Mouse (Mus musculus) liver, embryonic 14.5 days (tissue): ENCODE measurements around the gene Tbx6. TPM values are rescaled to one million over a fixed set of nuclear protein-coding genes. Genes with fewer than 3 reads are reported as not detected.
A peak's percentile ranks its signal among the peaks of the same experiment; 100 is the strongest.

Source experiments
- ATAC-seq: fragments of 200-750 bp; cut with Nextera tagmentation; 2 replicates; pipeline ENCODE4 v1.8.0; 2017; ENCODE audit warnings: moderate number of reproducible peaks, mild to moderate bottlenecking, moderate library complexity; ENCODE audit not compliant: insufficient read depth
- DNase-seq, 3 experiments: peaks; one replicate each; pipeline ENCODE4 v3.0.0-alpha.2; 2012 to 2013; ENCODE audit warnings: low read depth in 3 of 3, low spot score in 3 of 3
- H3K27ac ChIP-seq: fragments of 300-500 bp; sonication (generic); 2 replicates; pipeline ENCODE4 v1.5.1; 2014; ENCODE audit warnings: moderate library complexity, mild to moderate bottlenecking, control low read depth, inconsistent platforms
- H3K27me3 ChIP-seq: fragments of 300-500 bp; sonication (generic); 2 replicates; pipeline ENCODE4 v1.6.1; 2014; ENCODE audit warnings: mild to moderate bottlenecking, low read length, moderate library complexity; ENCODE audit not compliant: control insufficient read depth, insufficient read depth
- H3K36me3 ChIP-seq: fragments of 300-500 bp; sonication (generic); replicated peaks from 2 replicates; pipeline ENCODE4 v1.6.1; 2014; ENCODE audit warnings: low read depth; ENCODE audit not compliant: control insufficient read depth, insufficient read depth
- H3K4me1 ChIP-seq, 2 experiments: fragments of 200-500 bp in 1 of 2; fragments of 300-500 bp in 1 of 2; sonication (generic) in 1 of 2; replicated peaks; 2 replicates each; pipeline ENCODE4 v1.6.1; 2012 to 2014; ENCODE audit warnings: antibody characterized with exemption in 1 of 2, inconsistent platforms in 1 of 2, low read length in 1 of 2; ENCODE audit not compliant: control insufficient read depth in 2 of 2, insufficient read depth in 2 of 2
- H3K4me2 ChIP-seq: fragments of 300-500 bp; sonication (generic); 2 replicates; pipeline ENCODE4 v1.6.1; 2014; ENCODE audit warnings: low read depth, mild to moderate bottlenecking, control low read depth, moderate library complexity
- H3K4me3 ChIP-seq, 2 experiments: fragments of 200-500 bp in 1 of 2; fragments of 300-500 bp in 1 of 2; sonication (generic) in 1 of 2; 2 replicates each; pipeline ENCODE4 v1.5.1; 2012 to 2014; ENCODE audit warnings: low read depth in 2 of 2, low read length in 2 of 2, mild to moderate bottlenecking in 2 of 2, control low read depth in 1 of 2, inconsistent platforms in 1 of 2, moderate library complexity in 1 of 2; ENCODE audit not compliant: insufficient read depth in 1 of 2
- H3K9ac ChIP-seq: fragments of 300-500 bp; sonication (generic); replicated peaks from 2 replicates; pipeline ENCODE4 v1.6.1; 2014; ENCODE audit warnings: mild to moderate bottlenecking, control low read depth, moderate library complexity
- H3K9me3 ChIP-seq: fragments of 300-500 bp; sonication (generic); 2 replicates; pipeline ENCODE4 v1.6.1; 2016; ENCODE audit warnings: low read length, mixed read lengths; ENCODE audit not compliant: control insufficient read depth
- CTCF ChIP-seq: IDR thresholded peaks from 2 replicates; pipeline ENCODE4 v1.5.1; 2016; ENCODE audit warnings: antibody characterized with exemption, low read depth, control low read depth
- EP300 ChIP-seq: IDR thresholded peaks from 2 replicates; pipeline ENCODE4 v1.6.1; 2016; ENCODE audit warnings: antibody characterized with exemption, low read depth
- WGBS: fragments of 180-500 bp; shearing (Covaris S2); extraction: QIAGEN DNeasy Blood & Tissue Kit; methylation state at CpG from one replicate; pipeline ENCODE4 v1.1.7; 2014; ENCODE audit not compliant: insufficient replicate concordance; 5-methylcytosine and 5-hydroxymethylcytosine counted together
- polyA plus RNA-seq, 2 experiments: library from polyadenylated mRNA; depleted of rRNA in 1 of 2; stranded (reverse) in 1 of 2; unstranded in 1 of 2; fragments of >200 nt; fragmentation: Nextera tagmentation in 1 of 2; extraction: Ambion mirVana in 1 of 2; gene quantifications; 2 replicates each; pipeline versions ENCODE4 v1.2.1 to v1.2.3; 2012 to 2014

Tbx6 gene
- polyA plus RNA-seq, 2 experiments, result 0.43 to 1.3 TPM

DNA sequence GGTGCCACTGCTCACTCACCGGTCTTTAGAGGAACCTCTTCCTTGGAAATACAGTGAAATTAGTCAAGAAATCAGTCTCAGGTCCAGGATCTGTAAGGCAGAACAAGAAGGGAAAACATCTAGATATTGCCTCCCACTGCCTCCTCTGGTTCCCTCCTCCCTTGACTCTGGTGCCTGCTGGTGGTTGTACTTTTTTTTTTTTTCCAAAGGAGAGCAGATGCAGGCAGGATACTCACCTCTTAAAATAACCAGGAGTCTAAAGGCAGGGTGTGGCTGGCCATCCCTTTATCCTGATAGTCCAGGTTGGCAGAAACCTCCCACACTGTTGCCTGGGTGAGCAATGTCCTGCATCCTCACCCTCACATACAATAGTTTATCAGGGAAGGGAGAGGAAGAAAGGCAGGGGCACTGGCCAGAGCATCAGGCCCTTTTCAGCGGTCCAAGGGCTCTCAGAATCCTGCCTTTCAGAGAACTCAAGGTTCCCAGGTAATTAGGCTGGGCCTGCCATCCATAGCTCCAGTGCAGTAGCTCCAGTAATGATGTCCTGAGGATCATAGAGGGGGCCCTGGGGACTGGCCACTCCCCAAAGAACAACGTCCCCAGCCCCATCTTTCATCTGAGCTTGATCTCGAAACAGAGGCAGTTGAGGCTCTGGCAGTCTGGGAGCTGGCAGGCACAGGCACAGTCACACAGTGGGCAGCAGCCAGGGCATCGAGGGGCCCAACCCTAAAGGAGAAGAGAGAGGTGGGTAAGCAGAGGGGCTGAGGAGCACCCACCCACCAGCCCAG lies 19.2 kb downstream of the Tbx6 start:
- no peak for DNase-seq
- H3K4me2 ChIP-seq, result peak overlapping the region; percentile 99
- no peak for ATAC-seq
- H3K9me3 ChIP-seq, result no peaks in the 10 kb centered on the region
- H3K27me3 ChIP-seq, result no peaks in the 10 kb centered on the region
- peaks cover 13 to 23% of the 10 kb centered on the region in 2 experiments for H3K4me1 ChIP-seq
- TF ChIP-seq CTCF (no peak), EP300 (no peak)
- H3K9ac ChIP-seq, result peak overlapping the region; percentile 66
- WGBS, result 59% methylated on average over 5 of the region's 5 CpGs
- H3K4me3 ChIP-seq, result peak overlapping the region; percentile 70 to 72
- H3K36me3 ChIP-seq, result peaks cover 15% of the 10 kb centered on the region
- H3K27ac ChIP-seq, result no peak overlapping the region; the same call in none of the 2 replicates

- peaks cover 10% of the 10 kb centered on the region for H3K36me3 ChIP-seq
- no peak overlapping the region for H3K4me3 ChIP-seq
- H3K4me2 ChIP-seq, result no peak overlapping the region
- H3K9me3 ChIP-seq, result no peaks in the 10 kb centered on the region
- DNase-seq, result no peak
- no peaks in the 10 kb centered on the region for H3K27me3 ChIP-seq
- peaks cover 13 to 23% of the 10 kb centered on the region in 2 experiments for H3K4me1 ChIP-seq
- no peak for ATAC-seq
- H3K27ac ChIP-seq, result no peak overlapping the region
- no peak overlapping the region for H3K9ac ChIP-seq
- 91% methylated on average over 16 of the region's 16 CpGs for WGBS
- TF ChIP-seq EP300 (no peak), CTCF (no peak)
These were observed 19.8 kb downstream of the Tbx6 start for GRCm38 (mm10) chr7:126801057-126801422.

DNA sequence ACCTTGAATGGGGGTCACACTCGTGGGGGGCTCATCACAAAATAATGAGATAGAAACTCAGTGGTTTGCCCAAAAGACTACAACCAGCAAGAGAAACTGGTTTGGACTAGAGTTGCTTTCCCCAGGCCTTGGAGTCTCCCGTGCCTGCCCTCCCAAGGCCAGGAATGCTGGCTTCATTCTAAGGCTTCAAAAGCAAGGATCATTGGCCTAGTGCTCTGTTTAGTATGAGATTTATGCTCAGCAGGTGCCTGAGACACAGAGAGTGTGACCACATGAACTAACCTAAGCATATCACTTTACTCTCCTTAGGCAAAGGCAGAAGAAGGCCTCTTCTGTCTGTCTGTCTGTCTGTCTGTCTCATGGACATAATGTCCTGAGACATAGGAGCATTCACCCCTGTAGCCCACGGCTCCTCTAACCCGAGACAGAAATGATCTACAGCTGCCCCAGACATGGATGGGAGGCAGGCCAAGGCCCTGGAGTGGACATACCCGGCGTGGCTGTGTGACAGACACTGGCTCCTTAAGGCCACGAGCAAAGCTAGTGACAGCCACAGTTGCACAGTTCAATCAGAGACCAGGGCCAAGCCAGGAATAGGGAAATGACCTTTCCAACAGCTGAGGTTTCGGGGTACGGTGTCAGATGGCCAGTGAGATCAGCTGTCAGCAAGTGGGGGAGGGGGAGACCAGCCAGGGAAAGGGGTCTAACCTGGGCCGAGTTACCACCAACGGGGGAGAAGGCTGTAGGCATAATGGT lies 21.0 kb downstream of the Tbx6 start:
- Histone ChIP-seq H3K4me3 (no peak overlapping the region), H3K9ac (no peak overlapping the region), H3K36me3 (no peaks in the 10 kb centered on the region; the same call in 1 of the 2 replicates), H3K9me3 (no peaks in the 10 kb centered on the region), H3K4me2 (no peak overlapping the region), H3K27ac (no peak overlapping the region), H3K4me1 (peaks cover 13 to 17% of the 10 kb centered on the region in 2 experiments), H3K27me3 (no peaks in the 10 kb centered on the region)
- ATAC-seq (no peak), DNase-seq (no peak)
- TF ChIP-seq CTCF (no peak), EP300 (no peak)
- whole genome bisulfite sequencing, result 74% methylated on average over 11 of the region's 11 CpGs

DNA sequence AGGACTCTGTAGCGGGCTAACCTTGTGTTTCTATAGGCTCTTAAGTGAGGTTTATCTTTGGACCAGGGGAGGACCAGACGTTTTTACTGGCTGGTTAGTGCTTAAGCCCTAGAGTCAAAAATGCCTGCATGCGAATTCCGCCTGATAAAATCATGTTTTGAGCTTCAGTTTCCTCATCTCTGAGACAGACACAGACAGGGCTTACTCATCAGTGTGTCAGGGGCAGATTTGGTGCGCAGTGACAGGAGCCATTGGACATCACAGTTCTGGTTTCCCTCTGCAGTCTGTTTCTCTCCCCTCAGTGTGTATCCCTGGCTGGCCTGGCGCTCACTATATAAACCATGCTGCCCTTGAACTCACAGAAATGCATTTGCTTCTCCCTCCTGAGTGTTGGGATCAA lies 21.9 kb downstream of the Tbx6 start:
- Histone ChIP-seq H3K9ac (no peak overlapping the region), H3K4me1 (peaks cover 8 to 14% of the 10 kb centered on the region in 2 experiments), H3K36me3 (no peaks in the 10 kb centered on the region; the same call in 1 of the 2 replicates), H3K4me2 (no peak overlapping the region), H3K27ac (no peak overlapping the region), H3K27me3 (no peaks in the 10 kb centered on the region), H3K4me3 (no peak overlapping the region), H3K9me3 (no peaks in the 10 kb centered on the region)
- ATAC-seq (no peak), DNase-seq (no peak)
- no peak for TF ChIP-seq CTCF
- no peak for TF ChIP-seq EP300
- 34% methylated on average over 6 of the region's 6 CpGs for WGBS

DNA sequence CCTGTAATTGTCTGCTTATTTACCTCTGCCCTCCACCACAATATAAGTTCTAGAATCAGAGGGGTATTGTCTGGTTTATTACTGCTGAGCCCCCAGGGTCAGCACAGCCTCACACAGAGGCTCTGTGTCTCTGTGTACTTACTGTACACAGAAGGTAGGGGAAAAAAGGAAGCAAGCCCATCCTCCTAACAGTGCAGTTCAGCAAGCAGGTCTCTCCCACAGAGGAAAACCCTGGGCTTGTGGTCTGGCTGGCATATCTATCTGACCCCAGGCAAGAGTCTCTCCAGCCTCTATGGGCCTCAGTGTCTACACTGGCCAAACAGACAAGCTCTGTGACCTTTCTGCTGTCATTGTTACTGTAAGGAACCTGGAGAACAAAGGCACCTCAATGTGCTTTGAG lies 22.5 kb downstream of the Tbx6 start:
- Histone ChIP-seq H3K27me3 (no peaks in the 10 kb centered on the region), H3K9ac (no peak overlapping the region), H3K27ac (no peak overlapping the region), H3K4me3 (no peak overlapping the region), H3K36me3 (no peaks in the 10 kb centered on the region; the same call in 1 of the 2 replicates), H3K9me3 (no peaks in the 10 kb centered on the region), H3K4me2 (no peak overlapping the region), H3K4me1 (peaks cover 11 to 15% of the 10 kb centered on the region in 2 experiments)
- DNase-seq (no peak), ATAC-seq (no peak)
- TF ChIP-seq EP300, result no peak
- no peak for TF ChIP-seq CTCF
